Mouse (Mus musculus) forebrain, embryonic 11.5 days (tissue): ENCODE results near the gene Apobec1. TPM values are rescaled to one million over a fixed set of nuclear protein-coding genes. Genes with fewer than 3 reads are reported as not detected.
"Not testable (repeated sequence)": the region's sequence is repeated elsewhere in the genome, so short reads cannot be mapped to it uniquely, and the experiment has no call there.

ENCODE experiments used
- ATAC-seq: fragments of 200-750 bp; cut with Nextera tagmentation; replicated peaks from 2 replicates; pipeline ENCODE4 v1.8.0; 2017; ENCODE audit warnings: moderate TSS enrichment; ENCODE audit not compliant: low FRiP score
- DNase-seq: peaks from one replicate; pipeline ENCODE4 v3.0.0-alpha.2; 2017; ENCODE audit warnings: low spot score
- H3K27ac ChIP-seq: fragments of 300-500 bp; sonication (generic); 2 replicates; pipeline ENCODE4 v1.5.1; 2014; ENCODE audit warnings: low read depth, low read length
- H3K27me3 ChIP-seq: fragments of 300-500 bp; sonication (generic); 2 replicates; pipeline ENCODE4 v1.6.1; 2014; ENCODE audit warnings: mild to moderate bottlenecking, low read length, mixed read lengths; ENCODE audit not compliant: control insufficient read depth, insufficient read depth
- H3K36me3 ChIP-seq: fragments of 300-500 bp; sonication (generic); 2 replicates; pipeline ENCODE4 v1.6.1; 2014; ENCODE audit warnings: mild to moderate bottlenecking, low read length, moderate library complexity, mixed read lengths; ENCODE audit not compliant: control insufficient read depth, insufficient read depth
- H3K4me1 ChIP-seq: fragments of 300-500 bp; sonication (generic); replicated peaks from 2 replicates; pipeline ENCODE4 v1.6.1; 2014; ENCODE audit warnings: low read length, mixed read lengths; ENCODE audit not compliant: control insufficient read depth, insufficient read depth
- H3K4me2 ChIP-seq: fragments of 300-500 bp; sonication (generic); 2 replicates; pipeline ENCODE4 v1.6.1; 2014; ENCODE audit warnings: low read depth, mild to moderate bottlenecking, low read length, moderate library complexity, mixed read lengths; ENCODE audit not compliant: severe bottlenecking
- H3K4me3 ChIP-seq: fragments of 300-500 bp; sonication (generic); 2 replicates; pipeline ENCODE4 v1.5.1; 2014; ENCODE audit warnings: low read depth, low read length
- H3K9ac ChIP-seq: fragments of 300-500 bp; sonication (generic); 2 replicates; pipeline ENCODE4 v1.6.1; 2014; ENCODE audit warnings: low read length
- H3K9me3 ChIP-seq: fragments of 300-500 bp; sonication (generic); 2 replicates; pipeline ENCODE4 v1.6.1; 2016; ENCODE audit warnings: low read length, mixed read lengths; ENCODE audit not compliant: control insufficient read depth
- WGBS: fragments of 180-500 bp; shearing (Covaris S2); extraction: QIAGEN DNeasy Blood & Tissue Kit; methylation state at CpG from one replicate; pipeline ENCODE4 v1.1.7; 2014; 5-methylcytosine and 5-hydroxymethylcytosine counted together
- polyA plus RNA-seq: library from polyadenylated mRNA; unstranded; fragments of >200 nt; fragmentation: Nextera tagmentation; extraction: Ambion mirVana; gene quantifications from 2 replicates; pipeline ENCODE4 v1.2.1, GENCODE M21; 2014

Gene Apobec1
- polyA plus RNA-seq, 1 experiment from 2014 or later = 1.7 TPM

DNA sequence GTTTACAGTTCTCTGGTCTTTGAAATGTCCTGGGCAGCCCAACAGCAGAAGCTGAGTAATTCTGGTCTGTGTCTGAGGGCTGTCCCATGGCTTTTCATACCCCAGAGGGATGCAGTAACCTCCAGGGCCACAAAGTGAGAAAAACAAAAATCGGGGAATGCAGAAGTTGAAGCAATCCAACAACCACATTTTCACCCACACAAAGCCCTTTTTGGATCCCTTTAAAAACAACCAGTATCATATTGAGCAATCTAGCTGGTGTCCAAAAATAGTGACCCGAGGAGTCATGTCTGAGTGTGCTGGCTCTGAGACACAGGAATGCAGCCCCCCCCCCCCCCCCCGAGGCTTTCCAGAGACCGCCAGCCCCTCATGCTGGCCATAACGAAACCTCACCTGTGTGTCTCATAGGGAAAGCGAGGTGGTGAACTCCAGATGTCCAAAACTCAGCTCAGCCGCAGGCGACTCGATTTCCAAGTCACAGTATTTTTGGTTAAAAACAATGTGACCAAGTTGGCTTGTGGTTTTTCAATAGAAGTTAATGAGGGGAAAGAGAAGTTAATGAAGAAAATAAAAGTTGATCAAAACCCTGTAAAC lies 56.9 kb downstream of the Apobec1 start:
- Histone ChIP-seq H3K27me3 (no peaks in the 10 kb centered on the region), H3K4me3 (no peak overlapping the region), H3K36me3 (no peaks in the 10 kb centered on the region), H3K9ac (no peak overlapping the region), H3K4me1 (no peaks in the 10 kb centered on the region), H3K4me2 (no peak overlapping the region), H3K9me3 (no peaks in the 10 kb centered on the region), H3K27ac (no peak overlapping the region)
- no peak for ATAC-seq
- DNase-seq = no peak
- WGBS = 79% methylated on average over 9 of the region's 9 CpGs

GRCm38 (mm10) chr6:122544672-122545071 lies 57.6 kb downstream of the Apobec1 start:
- Histone ChIP-seq H3K27ac (no peak overlapping the region), H3K36me3 (no peaks in the 10 kb centered on the region), H3K9me3 (no peaks in the 10 kb centered on the region), H3K9ac (no peak overlapping the region), H3K4me3 (no peak overlapping the region), H3K27me3 (no peaks in the 10 kb centered on the region), H3K4me2 (no peak overlapping the region), H3K4me1 (no peaks in the 10 kb centered on the region)
- 94% methylated on average over 1 of the region's 1 CpGs for WGBS
- no peak for DNase-seq
- no peak for ATAC-seq

DNA sequence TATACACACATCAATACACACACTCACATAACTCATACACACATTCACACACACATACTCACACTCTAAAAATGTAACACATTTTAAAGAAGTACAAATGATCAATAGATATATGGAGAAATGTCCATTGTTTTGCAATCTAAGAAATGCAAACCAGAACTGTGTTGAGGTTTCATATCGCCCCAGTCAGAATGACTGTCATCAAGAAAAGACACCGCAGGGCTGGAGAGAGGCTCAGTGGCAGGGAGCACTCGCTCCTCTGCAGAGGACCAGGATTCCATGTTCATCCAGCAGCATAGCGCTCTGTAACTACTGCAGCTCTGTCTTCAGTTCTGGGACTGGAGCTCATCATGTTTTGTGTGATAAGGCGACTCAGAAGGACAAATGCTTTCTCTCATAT lies 58.7 kb downstream of the Apobec1 start:
- ATAC-seq = no peak

GRCm38 (mm10) chr6:122542459-122542858 lies 59.8 kb downstream of the Apobec1 start:
- not testable (repeated sequence) for H3K36me3 ChIP-seq, H3K4me1 ChIP-seq, DNase-seq, H3K27ac ChIP-seq, H3K4me2 ChIP-seq, H3K9ac ChIP-seq, H3K9me3 ChIP-seq, H3K27me3 ChIP-seq, ATAC-seq, H3K4me3 ChIP-seq
- 74% methylated on average over 5 of the region's 5 CpGs for WGBS

More for the DNA sequence above, 58.7 kb downstream of the Apobec1 start:
- Histone ChIP-seq H3K4me3 (no peak overlapping the region), H3K36me3 (no peaks in the 10 kb centered on the region), H3K4me1 (no peaks in the 10 kb centered on the region), H3K9me3 (no peaks in the 10 kb centered on the region), H3K4me2 (no peak overlapping the region), H3K9ac (no peak overlapping the region), H3K27ac (no peak overlapping the region), H3K27me3 (no peaks in the 10 kb centered on the region)
- WGBS = 86% methylated on average over 5 of the region's 5 CpGs
- DNase-seq = no peak

DNA sequence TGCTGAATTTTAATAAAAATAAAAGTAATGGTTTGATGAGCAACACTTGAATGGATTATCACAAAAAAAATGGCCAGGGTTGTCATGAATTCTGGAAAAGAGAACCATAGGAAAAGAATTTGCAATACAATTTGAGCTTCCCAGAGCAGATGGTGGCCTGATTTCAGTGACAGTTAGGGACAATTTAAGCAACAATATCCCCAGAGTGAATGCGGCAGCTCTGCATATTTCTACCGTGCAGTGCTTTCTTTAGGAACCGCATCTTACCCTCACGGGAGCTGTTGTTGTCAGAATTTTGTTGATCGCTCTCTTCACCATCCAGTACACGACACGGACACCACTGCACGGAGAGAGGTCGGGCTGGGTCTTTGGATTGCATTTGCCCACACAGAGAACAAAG lies 62.7 kb downstream of the Apobec1 start:
- no peak overlapping the region for H3K4me3 ChIP-seq
- WGBS = 89% methylated on average over 9 of the region's 9 CpGs
- no peak overlapping the region for H3K9ac ChIP-seq
- no peaks in the 10 kb centered on the region for H3K27me3 ChIP-seq
- no peak overlapping the region for H3K4me2 ChIP-seq
- H3K4me1 ChIP-seq = no peaks in the 10 kb centered on the region
- DNase-seq (no peak), ATAC-seq (no peak)
- no peak overlapping the region for H3K27ac ChIP-seq
- no peaks in the 10 kb centered on the region for H3K36me3 ChIP-seq
- H3K9me3 ChIP-seq = no peaks in the 10 kb centered on the region

GRCm38 (mm10) chr6:122534032-122534431 lies 68.2 kb downstream of the Apobec1 start:
- Histone ChIP-seq H3K9ac (no peak overlapping the region), H3K27me3 (no peaks in the 10 kb centered on the region), H3K9me3 (no peaks in the 10 kb centered on the region), H3K4me2 (no peak overlapping the region), H3K4me1 (peaks cover 2% of the 10 kb centered on the region; the same call in 1 of the 2 replicates), H3K27ac (no peak overlapping the region), H3K36me3 (no peaks in the 10 kb centered on the region), H3K4me3 (no peak overlapping the region)
- WGBS = 25% methylated on average over 3 of the region's 3 CpGs
- DNase-seq (no peak), ATAC-seq (no peak)

DNA sequence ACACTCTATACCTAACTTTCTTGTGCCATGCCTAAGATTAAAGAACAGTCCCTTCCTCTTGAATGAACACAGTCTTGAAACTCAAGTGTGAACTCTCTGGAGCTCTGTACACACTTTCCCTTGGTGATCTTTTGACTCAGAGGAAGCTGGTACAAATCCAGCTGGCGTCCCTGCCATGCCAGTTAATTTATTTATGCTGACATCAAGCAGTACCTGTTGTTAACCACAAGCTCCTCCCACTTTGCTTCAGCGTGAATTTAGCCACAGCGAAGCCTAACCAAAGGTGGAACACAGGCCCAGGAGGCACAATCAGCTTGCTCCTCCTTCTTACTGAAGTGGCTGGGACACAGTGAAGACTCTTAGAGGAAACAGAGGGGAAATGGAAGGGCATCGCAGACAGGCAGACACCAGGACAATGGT lies 69.4 kb downstream of the Apobec1 start:
- Histone ChIP-seq H3K27me3 (no peaks in the 10 kb centered on the region), H3K4me2 (peak overlapping the region; percentile 24), H3K27ac (no peak overlapping the region), H3K9me3 (no peaks in the 10 kb centered on the region), H3K36me3 (no peaks in the 10 kb centered on the region), H3K4me3 (no peak overlapping the region), H3K4me1 (peaks cover 2% of the 10 kb centered on the region; the same call in 1 of the 2 replicates), H3K9ac (no peak overlapping the region)
- 9% methylated on average over 4 of the region's 4 CpGs for WGBS
- DNase-seq (no peak), ATAC-seq (peak; percentile 61)

- Histone ChIP-seq H3K36me3 (no peaks in the 10 kb centered on the region), H3K27me3 (no peaks in the 10 kb centered on the region), H3K9ac (no peak overlapping the region), H3K27ac (no peak overlapping the region), H3K4me3 (no peak overlapping the region), H3K9me3 (no peaks in the 10 kb centered on the region), H3K4me2 (no peak overlapping the region), H3K4me1 (peaks cover 2% of the 10 kb centered on the region; the same call in 1 of the 2 replicates)
- no peak for DNase-seq
- no peak for ATAC-seq
- 75% methylated on average over 8 of the region's 8 CpGs for WGBS
Measured at GRCm38 (mm10) chr6:122531466-122532174, 70.6 kb downstream of the Apobec1 start.

DNA sequence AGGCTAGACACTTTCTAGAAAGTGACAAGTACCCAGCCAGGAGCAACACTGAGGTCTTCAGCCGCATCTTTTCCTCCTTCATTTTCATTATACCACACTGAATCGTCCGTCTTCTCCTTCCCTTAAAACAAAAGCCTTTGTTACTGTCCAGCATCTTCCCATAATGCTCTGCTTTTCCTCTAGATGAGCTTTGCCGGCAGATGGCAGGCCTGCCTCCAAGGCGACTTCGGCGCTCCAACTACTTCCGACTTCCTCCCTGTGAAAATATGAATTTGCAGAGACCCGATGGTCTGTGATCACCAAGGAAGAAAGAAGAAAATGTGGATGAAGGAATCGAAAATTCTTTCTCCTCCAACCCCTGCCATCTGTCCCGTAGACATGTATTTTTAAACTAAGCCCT lies 74.1 kb downstream of the Apobec1 start:
- Histone ChIP-seq H3K36me3 (no peaks in the 10 kb centered on the region), H3K9ac (no peak overlapping the region), H3K27me3 (no peaks in the 10 kb centered on the region), H3K27ac (no peak overlapping the region), H3K4me1 (peaks cover 2% of the 10 kb centered on the region; the same call in 1 of the 2 replicates), H3K4me2 (no peak overlapping the region), H3K9me3 (no peaks in the 10 kb centered on the region), H3K4me3 (no peak overlapping the region)
- no peak for DNase-seq
- WGBS = 83% methylated on average over 11 of the region's 11 CpGs
- no peak for ATAC-seq
